Mouse (Mus musculus) CH12.LX (cell line): ENCODE measurements around the gene Myo16.

Experiments
- CHD1 ChIP-seq: IDR thresholded peaks from 2 replicates; pipeline ENCODE4 v1.6.1; 2012; ENCODE audit warnings: low read depth, low read length, improper control_type of control experiment, inconsistent platforms
- CHD2 ChIP-seq: IDR thresholded peaks from 2 replicates; pipeline ENCODE4 v1.6.1; 2011; ENCODE audit warnings: low read length, improper control_type of control experiment
- E2F4 ChIP-seq: IDR thresholded peaks from 2 replicates; pipeline ENCODE4 v1.6.1; 2011; ENCODE audit warnings: low read depth, low read length, improper control_type of control experiment; ENCODE audit not compliant: insufficient replicate concordance
- EP300 ChIP-seq: IDR thresholded peaks from 2 replicates; pipeline ENCODE4 v1.6.1; 2011; ENCODE audit warnings: low read length, improper control_type of control experiment
- MYC ChIP-seq: IDR thresholded peaks from 2 replicates; pipeline ENCODE4 v1.6.1; 2011; ENCODE audit warnings: low read depth, mild to moderate bottlenecking, improper control_type of control experiment, low read length

DNA sequence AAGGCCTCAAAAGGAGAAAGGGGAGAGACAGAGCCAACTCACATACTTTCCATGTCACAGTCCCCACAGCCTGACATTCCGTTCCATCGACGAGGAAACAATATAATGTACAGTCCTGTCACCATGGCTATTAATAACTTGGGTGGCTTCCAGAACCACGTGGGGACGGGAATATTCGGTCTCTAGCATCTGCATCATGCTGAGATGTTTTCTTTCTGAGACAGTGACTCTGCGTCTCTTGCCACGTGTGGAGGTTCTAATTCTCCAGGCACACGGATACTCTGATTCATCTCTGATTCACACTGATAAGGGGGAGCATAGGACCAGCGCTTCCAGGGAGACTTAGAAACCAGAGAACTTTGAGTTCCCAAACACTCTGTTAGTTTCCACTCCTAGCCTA is 492.8 kb downstream of the Myo16 start:
- no peak for TF ChIP-seq CHD2
- TF ChIP-seq MYC = no peak
- no peak for TF ChIP-seq CHD1
- no peak for TF ChIP-seq E2F4
- no peak for TF ChIP-seq EP300
